Mouse (Mus musculus): Measurements from ENCODE around the gene Scel.

- TF ChIP-seq POLR2A (IDR thresholded peaks at IDR 0.05; ENCODE audit: borderline replicate concordance, control insufficient read depth, low read depth, low read length) (no peak), CTCF (IDR thresholded peaks at IDR 0.05; ENCODE audit: control insufficient read depth, insufficient read depth, low read length) (no peak)
Measured at GRCm38 (mm10) chr14:103567957-103568356, 54.8 kb downstream of the Scel start.

Measured in bone marrow, adult 2 months (tissue).